Mouse (Mus musculus): Measurements from ENCODE around the gene Dock11. TPM values are rescaled to one million over a fixed set of nuclear protein-coding genes. Genes with fewer than 3 reads are reported as not detected.

Gene Dock11
- polyA plus RNA-seq, 1 experiment: 4.2 TPM

- DNase-seq (ENCODE audit: low spot score): no peak
Observed at GRCm38 (mm10) chrX:36101318-36101717, 212.7 kb downstream of the Dock11 start.

- no peak for DNase-seq (ENCODE audit: low spot score)
Observed at GRCm38 (mm10) chrX:36108601-36109000, 220.0 kb downstream of the Dock11 start.

- DNase-seq (ENCODE audit: low spot score): peak; percentile 36
Observed at GRCm38 (mm10) chrX:36111622-36112421, 223.2 kb downstream of the Dock11 start, which contains the start of gene Il13ra1. Gene Il13ra1 (plus strand): TSS chrX:36112110.

GRCm38 (mm10) chrX:36112422-36112750, 223.8 kb downstream of the Dock11 start:
- DNase-seq (ENCODE audit: low spot score): no peak

GRCm38 (mm10) chrX:36115171-36115570, 226.5 kb downstream of the Dock11 start:
- no peak for DNase-seq (ENCODE audit: low spot score)

Other genes starting within 250 kb of the Dock11 start
- gene Il13ra1, start 223.3 kb downstream of the Dock11 start, polyA plus RNA-seq (2012; rRNA removed): 9.2 and 9.5 TPM in 2 replicates

All from urinary bladder, adult 2 months (tissue).